Mouse (Mus musculus) midbrain, embryonic 12.5 days (tissue): ENCODE results near the gene Blvra. TPM values are rescaled to one million over a fixed set of nuclear protein-coding genes. Genes with fewer than 3 reads are reported as not detected.
"Not testable (repeated sequence)": the region's sequence is repeated elsewhere in the genome, so short reads cannot be mapped to it uniquely, and the experiment has no call there.

ENCODE experiments used
- ATAC-seq: fragments of 200-750 bp; cut with Nextera tagmentation; 2 replicates; pipeline ENCODE4 v1.8.0; 2017; ENCODE audit warnings: low read depth, moderate TSS enrichment, moderate library complexity; ENCODE audit not compliant: low FRiP score
- H3K27ac ChIP-seq: fragments of 300-500 bp; sonication (generic); replicated peaks from 2 replicates; pipeline ENCODE4 v1.5.1; 2016; ENCODE audit warnings: mild to moderate bottlenecking
- H3K27me3 ChIP-seq: fragments of 300-500 bp; sonication (generic); 2 replicates; pipeline ENCODE4 v1.6.1; 2016; ENCODE audit warnings: mild to moderate bottlenecking
- H3K36me3 ChIP-seq: fragments of 300-500 bp; sonication (generic); 2 replicates; pipeline ENCODE4 v1.6.1; 2016
- H3K4me1 ChIP-seq: fragments of 300-500 bp; sonication (generic); 2 replicates; pipeline ENCODE4 v1.6.1; 2016
- H3K4me2 ChIP-seq: fragments of 300-500 bp; sonication (generic); replicated peaks from 2 replicates; pipeline ENCODE4 v1.6.1; 2016; ENCODE audit warnings: mild to moderate bottlenecking, moderate library complexity
- H3K4me3 ChIP-seq: fragments of 300-500 bp; sonication (generic); 2 replicates; pipeline ENCODE4 v1.5.1; 2016; ENCODE audit warnings: mild to moderate bottlenecking
- H3K9ac ChIP-seq: fragments of 300-500 bp; sonication (generic); replicated peaks from 2 replicates; pipeline ENCODE4 v1.6.1; 2016; ENCODE audit warnings: mild to moderate bottlenecking, moderate library complexity
- H3K9me3 ChIP-seq: fragments of 300-500 bp; sonication (generic); 2 replicates; pipeline ENCODE4 v1.6.1; 2016; ENCODE audit warnings: mild to moderate bottlenecking
- WGBS: fragments of 180-500 bp; shearing (Covaris S2); methylation state at CpG from one replicate; pipeline ENCODE4 v1.1.7; 2016; 5-methylcytosine and 5-hydroxymethylcytosine counted together
- polyA plus RNA-seq: library from polyadenylated mRNA; unstranded; fragments of >200 nt; fragmentation: Nextera tagmentation; extraction: Ambion mirVana; gene quantifications from 2 replicates; pipeline ENCODE4 v1.2.1, GENCODE M21; 2016

The Blvra gene
- 22.8 and 28.1 TPM in 2 replicates for polyA plus RNA-seq

GRCm38 (mm10) chr2:127070435-127070841 is at the start of gene Blvra:
TSS of gene Blvra (plus strand) at chr2:127070665.
- peaks cover 12% of the 10 kb centered on the region for H3K4me1 ChIP-seq
- 1% methylated on average over 29 of the region's 32 CpGs for WGBS
- H3K4me2 ChIP-seq = peak within 1 kb of the TSS; percentile 71
- H3K36me3 ChIP-seq = peaks cover 7% of the 10 kb centered on the region; the same call in 1 of the 2 replicates
- H3K9me3 ChIP-seq = no peaks in the 10 kb centered on the region
- H3K27me3 ChIP-seq = no peaks in the 10 kb centered on the region
- peak within 1 kb of the TSS; percentile 72 for H3K4me3 ChIP-seq
- H3K9ac ChIP-seq = peak within 1 kb of the TSS; percentile 70
- H3K27ac ChIP-seq = peak within 1 kb of the TSS; percentile 42; the same call in 1 of the 2 replicates
- peak; percentile 99 for ATAC-seq

- Histone ChIP-seq H3K27me3 (no peaks in the 10 kb centered on the region), H3K4me3 (no peak overlapping the region)
- WGBS = 94% methylated on average over 9 of the region's 9 CpGs
These were observed 35.4 kb upstream of the Blvra start for GRCm38 (mm10) chr2:127035006-127035605.

GRCm38 (mm10) chr2:127037299-127037698 is 33.2 kb upstream of the Blvra start:
- Histone ChIP-seq H3K9ac (no peak overlapping the region), H3K27me3 (no peaks in the 10 kb centered on the region), H3K36me3 (peaks cover 39% of the 10 kb centered on the region), H3K4me1 (no peaks in the 10 kb centered on the region), H3K9me3 (no peaks in the 10 kb centered on the region), H3K4me3 (no peak overlapping the region), H3K4me2 (no peak overlapping the region), H3K27ac (no peak overlapping the region)
- WGBS = 94% methylated on average over 4 of the region's 4 CpGs
- ATAC-seq = no peak

More at GRCm38 (mm10) chr2:127035006-127035605, 35.4 kb upstream of the Blvra start:
- Histone ChIP-seq H3K27ac (no peak overlapping the region), H3K9ac (no peak overlapping the region), H3K36me3 (peaks cover 48% of the 10 kb centered on the region), H3K4me2 (no peak overlapping the region), H3K9me3 (no peaks in the 10 kb centered on the region), H3K4me1 (no peaks in the 10 kb centered on the region)
- ATAC-seq = no peak

- Histone ChIP-seq H3K27ac (no peak overlapping the region), H3K9ac (no peak overlapping the region), H3K36me3 (peaks cover 56% of the 10 kb centered on the region), H3K4me1 (no peaks in the 10 kb centered on the region), H3K27me3 (no peaks in the 10 kb centered on the region), H3K9me3 (no peaks in the 10 kb centered on the region), H3K4me2 (no peak overlapping the region), H3K4me3 (no peak overlapping the region)
- no peak for ATAC-seq
- 98% methylated on average over 9 of the region's 9 CpGs for WGBS
These were observed 9.0 kb upstream of the Blvra start for GRCm38 (mm10) chr2:127061471-127061870.

GRCm38 (mm10) chr2:127068806-127069205 is 1.7 kb upstream of the Blvra start:
- WGBS = 76% methylated on average over 7 of the region's 7 CpGs
- H3K36me3 ChIP-seq = peaks cover 7% of the 10 kb centered on the region; the same call in 1 of the 2 replicates
- H3K27me3 ChIP-seq = no peaks in the 10 kb centered on the region
- H3K4me1 ChIP-seq = peaks cover 12% of the 10 kb centered on the region
- no peak overlapping the region for H3K9ac ChIP-seq
- no peaks in the 10 kb centered on the region for H3K9me3 ChIP-seq
- no peak for ATAC-seq
- H3K4me2 ChIP-seq = no peak overlapping the region
- H3K4me3 ChIP-seq = no peak overlapping the region
- H3K27ac ChIP-seq = no peak overlapping the region

GRCm38 (mm10) chr2:127069781-127070434 is 557 bp upstream of the Blvra start:
- peak overlapping the region; percentile 71 for H3K4me2 ChIP-seq
- peak; percentile 32; the same call in 1 of the 2 replicates for ATAC-seq
- 17% methylated on average over 11 of the region's 11 CpGs for WGBS
- H3K36me3 ChIP-seq = peaks cover 7% of the 10 kb centered on the region; the same call in 1 of the 2 replicates
- H3K9me3 ChIP-seq = no peaks in the 10 kb centered on the region
- H3K9ac ChIP-seq = peak overlapping the region; percentile 70; the same call in 1 of the 2 replicates
- H3K4me3 ChIP-seq = peak overlapping the region; percentile 72
- H3K4me1 ChIP-seq = peaks cover 12% of the 10 kb centered on the region
- 0 out of 2 replicates have a peak overlapping the region, but pooled peaks have one; percentile 39 for H3K27ac ChIP-seq
- no peaks in the 10 kb centered on the region for H3K27me3 ChIP-seq

GRCm38 (mm10) chr2:127070879-127071278 is 414 bp downstream of the Blvra start:
- peak; percentile 62 for ATAC-seq
- Histone ChIP-seq H3K9me3 (no peaks in the 10 kb centered on the region), H3K4me2 (peak overlapping the region; percentile 71), H3K4me3 (peak overlapping the region; percentile 72), H3K4me1 (peaks cover 12% of the 10 kb centered on the region), H3K27me3 (no peaks in the 10 kb centered on the region), H3K27ac (peak overlapping the region; percentile 42; the same call in 1 of the 2 replicates), H3K36me3 (peaks cover 7% of the 10 kb centered on the region; the same call in 1 of the 2 replicates), H3K9ac (peak overlapping the region; percentile 70)
- 12% methylated on average over 9 of the region's 9 CpGs for WGBS

GRCm38 (mm10) chr2:127074116-127074515 is 3.7 kb downstream of the Blvra start:
- no peak overlapping the region for H3K4me2 ChIP-seq
- WGBS = 89% methylated on average over 2 of the region's 2 CpGs

GRCm38 (mm10) chr2:127077611-127078010 is 7.1 kb downstream of the Blvra start:
- H3K4me2 ChIP-seq = no peak overlapping the region
- 71% methylated on average over 9 of the region's 9 CpGs for whole genome bisulfite sequencing
- no peaks in the 10 kb centered on the region for H3K27me3 ChIP-seq
- H3K4me1 ChIP-seq = no peaks in the 10 kb centered on the region
- no peak for ATAC-seq
- no peak overlapping the region for H3K9ac ChIP-seq
- no peak overlapping the region for H3K4me3 ChIP-seq
- no peak overlapping the region for H3K27ac ChIP-seq
- no peaks in the 10 kb centered on the region for H3K9me3 ChIP-seq
- H3K36me3 ChIP-seq = no peaks in the 10 kb centered on the region

More at GRCm38 (mm10) chr2:127074116-127074515, 3.7 kb downstream of the Blvra start:
- no peak for ATAC-seq
- H3K9me3 ChIP-seq = no peaks in the 10 kb centered on the region
- H3K27me3 ChIP-seq = no peaks in the 10 kb centered on the region
- no peak overlapping the region for H3K27ac ChIP-seq
- no peak overlapping the region for H3K4me3 ChIP-seq
- H3K9ac ChIP-seq = no peak overlapping the region
- H3K4me1 ChIP-seq = peaks cover 12% of the 10 kb centered on the region
- no peaks in the 10 kb centered on the region for H3K36me3 ChIP-seq

GRCm38 (mm10) chr2:127079066-127079465 is 8.6 kb downstream of the Blvra start:
- H3K9ac ChIP-seq, H3K36me3 ChIP-seq, H3K27me3 ChIP-seq, H3K4me2 ChIP-seq, H3K4me1 ChIP-seq, H3K27ac ChIP-seq, ATAC-seq, H3K9me3 ChIP-seq, H3K4me3 ChIP-seq: not testable (repeated sequence)
- 73% methylated on average over 2 of the region's 2 CpGs for WGBS

- Histone ChIP-seq H3K4me3 (no peak overlapping the region), H3K4me2 (no peak overlapping the region), H3K9ac (no peak overlapping the region), H3K9me3 (no peaks in the 10 kb centered on the region), H3K36me3 (no peaks in the 10 kb centered on the region), H3K27me3 (no peaks in the 10 kb centered on the region), H3K4me1 (no peaks in the 10 kb centered on the region), H3K27ac (no peak overlapping the region)
- 93% methylated on average over 11 of the region's 11 CpGs for WGBS
- ATAC-seq = no peak
These were observed 9.6 kb downstream of the Blvra start for GRCm38 (mm10) chr2:127079881-127080590.
